Mouse (Mus musculus) myocyte (in vitro differentiated cells): ENCODE measurements around the gene Ppp1r8.
A peak's percentile ranks its signal among the peaks of the same experiment; 100 is the strongest.

Experiments used
- POLR2A ChIP-seq: IDR thresholded peaks from one replicate; pipeline ENCODE4 v1.6.1; 2011; ENCODE audit warnings: low read depth, mild to moderate bottlenecking, control low read depth, moderate library complexity; ENCODE audit not compliant: insufficient read length
- TCF12 ChIP-seq: IDR thresholded peaks from one replicate; pipeline ENCODE4 v1.6.1; 2011; ENCODE audit warnings: mild to moderate bottlenecking, control low read depth; ENCODE audit not compliant: poor library complexity, insufficient read depth, severe bottlenecking

DNA sequence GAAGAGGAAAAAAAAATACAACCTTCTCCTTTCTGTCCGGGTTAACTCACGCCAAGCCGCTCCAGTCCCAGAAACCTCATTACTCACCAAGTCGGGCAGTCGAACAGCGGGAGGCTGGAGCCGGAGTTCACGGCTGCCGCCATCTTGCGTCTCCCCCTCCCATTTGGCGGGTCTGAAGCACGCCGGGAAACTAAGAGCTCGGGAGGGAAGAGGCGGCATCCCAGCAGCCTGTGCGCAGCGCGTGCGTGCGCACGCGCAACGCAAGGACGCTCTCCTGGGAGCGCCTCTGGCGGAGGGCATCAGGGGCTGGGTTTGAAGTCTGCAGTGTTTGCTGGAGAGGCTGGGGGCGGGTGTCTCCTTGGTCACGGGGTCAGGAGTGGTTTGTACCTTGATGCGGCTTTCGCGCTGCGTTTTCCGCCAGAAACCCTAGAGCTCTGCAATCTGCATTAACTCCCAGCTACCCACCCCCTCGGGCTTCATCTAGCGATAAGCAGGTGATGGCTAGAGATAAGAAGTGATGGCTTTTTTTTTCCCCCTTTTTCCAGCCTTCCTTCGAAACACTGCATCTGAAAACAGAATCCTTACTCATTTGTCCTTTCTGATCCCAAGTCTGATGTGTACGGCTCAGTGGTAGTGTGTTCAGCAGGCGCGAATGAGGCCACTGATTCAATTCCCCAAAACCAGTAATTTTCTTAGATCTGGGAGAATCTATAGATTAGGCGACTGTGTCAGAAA is at the start of gene Ppp1r8:
- no peak for TF ChIP-seq TCF12
- peak; percentile 95 for TF ChIP-seq POLR2A
